Mouse (Mus musculus) liver, adult 2 months (tissue): ENCODE data around the gene Cstb.

Experiments used
- CTCF ChIP-seq: fragments of 200-500 bp; IDR thresholded peaks from 2 replicates; pipeline ENCODE4 v1.5.1; 2011; ENCODE audit warnings: low read depth, low read length, control low read depth
- POLR2A ChIP-seq: fragments of 200-500 bp; IDR thresholded peaks from 2 replicates; pipeline ENCODE4 v1.6.1; 2011; ENCODE audit warnings: low read length, control low read depth; ENCODE audit not compliant: insufficient read depth; ENCODE audit errors: extremely low read depth

GRCm38 (mm10) chr10:78418791-78419190, 6.7 kb upstream of the Cstb start:
- TF ChIP-seq CTCF (no peak), POLR2A (no peak)
